Mouse (Mus musculus): ENCODE data around the gene Slit3. TPM values are rescaled to one million over a fixed set of nuclear protein-coding genes. Genes with fewer than 3 reads are reported as not detected.

Slit3 gene
- total and polyA plus RNA-seq, 2 experiments from 2014 or later: 5.6 to 15.0 TPM

- H3K4me2 ChIP-seq (ENCODE audit: low read depth): no peak overlapping the region
- H3K36me3 ChIP-seq (ENCODE audit: insufficient read depth): no peaks in the 10 kb centered on the region
- no peak for ATAC-seq
- H3K4me3 ChIP-seq (ENCODE audit: low read depth, low read length): no peak overlapping the region
- no peak for DNase-seq
- H3K27me3 ChIP-seq (ENCODE audit: insufficient read depth, low read length): no peaks in the 10 kb centered on the region
- 66% methylated on average over 4 of the region's 4 CpGs for WGBS
- no peak for TF ChIP-seq CTCF (IDR thresholded peaks at IDR 0.05; ENCODE audit: low read depth)
- H3K9me3 ChIP-seq (ENCODE audit: low read length): no peaks in the 10 kb centered on the region
- no peaks in the 10 kb centered on the region for H3K4me1 ChIP-seq (ENCODE audit: insufficient read depth)
- no peak overlapping the region for H3K9ac ChIP-seq
- no peak overlapping the region for H3K27ac ChIP-seq (ENCODE audit: low read depth, low read length)
Observed at GRCm38 (mm10) chr11:35607191-35607590, 486.2 kb downstream of the Slit3 start.

DNA sequence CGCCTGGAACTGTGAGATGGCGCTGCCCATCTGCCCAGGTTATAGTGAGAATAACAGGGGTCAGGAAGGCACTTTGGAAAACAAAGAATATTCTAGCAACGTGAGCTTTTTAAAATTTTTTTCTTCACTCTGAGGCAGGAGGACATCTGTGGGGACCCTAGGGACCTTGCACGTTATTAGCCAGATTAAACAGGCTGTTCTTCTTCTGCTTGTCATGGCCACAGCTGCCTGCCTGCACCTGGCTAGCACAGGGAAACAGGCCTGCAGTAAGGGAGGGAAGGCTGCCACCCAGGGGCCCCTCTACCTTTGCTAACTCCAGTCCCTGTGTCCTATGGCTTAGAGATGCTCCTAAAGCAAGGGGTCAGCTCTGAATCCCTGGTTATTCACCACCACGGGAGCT, 487.8 kb downstream of the Slit3 start:
- no peak overlapping the region for H3K4me3 ChIP-seq (ENCODE audit: low read depth, low read length)
- no peak overlapping the region for H3K9ac ChIP-seq
- no peak overlapping the region for H3K4me2 ChIP-seq (ENCODE audit: low read depth)
- H3K27me3 ChIP-seq (ENCODE audit: insufficient read depth, low read length): no peaks in the 10 kb centered on the region; the same call in 1 of the 2 replicates
- H3K9me3 ChIP-seq (ENCODE audit: low read length): no peaks in the 10 kb centered on the region
- whole genome bisulfite sequencing: 74% methylated on average over 5 of the region's 5 CpGs
- no peak overlapping the region for H3K27ac ChIP-seq (ENCODE audit: low read depth, low read length)
- H3K36me3 ChIP-seq (ENCODE audit: insufficient read depth): no peaks in the 10 kb centered on the region
- H3K4me1 ChIP-seq (ENCODE audit: insufficient read depth): no peaks in the 10 kb centered on the region
- DNase-seq (no peak), ATAC-seq (no peak)
- no peak for TF ChIP-seq CTCF (IDR thresholded peaks at IDR 0.05; ENCODE audit: low read depth)

DNA sequence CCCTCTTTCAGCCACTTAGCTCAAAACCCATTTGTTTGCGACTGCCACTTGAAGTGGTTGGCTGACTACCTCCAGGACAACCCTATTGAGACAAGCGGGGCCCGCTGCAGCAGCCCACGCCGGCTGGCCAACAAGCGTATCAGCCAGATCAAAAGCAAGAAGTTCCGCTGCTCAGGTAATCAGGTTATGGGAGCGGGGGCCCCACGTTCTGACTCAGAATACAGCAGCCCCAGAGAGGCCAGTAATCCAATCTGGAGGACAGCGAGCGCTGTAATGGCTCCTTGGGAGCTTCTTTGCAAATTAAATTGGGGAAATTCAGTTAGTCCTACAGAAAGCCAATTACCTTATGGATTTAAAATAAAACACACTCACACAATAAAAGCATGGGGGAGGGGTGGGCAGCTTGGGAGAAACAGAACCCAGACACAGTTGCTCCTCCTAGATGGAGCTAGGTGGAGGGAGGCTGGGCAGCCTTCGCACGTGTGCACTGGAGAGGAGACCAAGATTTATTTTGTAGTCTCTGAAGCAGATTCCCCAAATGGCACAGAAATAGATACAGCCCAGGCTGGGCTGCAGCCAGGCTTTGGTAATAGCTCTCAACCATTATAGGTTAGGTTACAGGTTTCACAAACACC, 491.4 kb downstream of the Slit3 start:
- Histone ChIP-seq H3K36me3 (ENCODE audit: insufficient read depth) (no peaks in the 10 kb centered on the region), H3K4me1 (ENCODE audit: insufficient read depth) (no peaks in the 10 kb centered on the region), H3K9ac (no peak overlapping the region), H3K4me2 (ENCODE audit: low read depth) (no peak overlapping the region), H3K27ac (ENCODE audit: low read depth, low read length) (no peak overlapping the region), H3K4me3 (ENCODE audit: low read depth, low read length) (no peak overlapping the region), H3K27me3 (ENCODE audit: insufficient read depth, low read length) (no peaks in the 10 kb centered on the region; the same call in 1 of the 2 replicates), H3K9me3 (ENCODE audit: low read length) (no peaks in the 10 kb centered on the region)
- no peak for TF ChIP-seq CTCF (IDR thresholded peaks at IDR 0.05; ENCODE audit: low read depth)
- WGBS: 37% methylated on average over 13 of the region's 13 CpGs
- no peak for DNase-seq
- no peak for ATAC-seq

DNA sequence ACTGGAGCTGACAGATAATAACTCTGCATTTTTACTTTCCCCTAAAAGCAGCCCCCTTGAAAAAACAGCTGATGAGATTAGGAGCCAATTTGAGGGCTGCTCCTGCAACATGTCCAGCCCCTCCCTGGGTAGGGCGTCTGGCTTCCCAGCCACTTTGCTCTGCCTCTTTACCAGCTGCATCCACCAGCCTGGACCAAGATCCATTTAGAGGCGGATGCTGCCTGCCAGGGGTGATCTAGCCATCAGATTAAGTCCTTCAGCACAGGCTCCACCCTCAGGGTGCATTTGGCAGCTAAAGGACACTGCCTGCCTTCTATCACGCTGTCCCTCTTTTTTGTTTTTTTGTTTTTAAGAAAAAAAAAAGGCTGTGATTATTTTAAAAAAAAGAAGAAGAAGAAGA, 493.5 kb downstream of the Slit3 start:
- ATAC-seq (no peak), DNase-seq (no peak)
- no peaks in the 10 kb centered on the region; the same call in 1 of the 2 replicates for H3K27me3 ChIP-seq (ENCODE audit: insufficient read depth, low read length)
- WGBS: 23% methylated on average over 3 of the region's 3 CpGs
- H3K4me1 ChIP-seq (ENCODE audit: insufficient read depth): no peaks in the 10 kb centered on the region
- no peak overlapping the region for H3K4me2 ChIP-seq (ENCODE audit: low read depth)
- no peak for TF ChIP-seq CTCF (IDR thresholded peaks at IDR 0.05; ENCODE audit: low read depth)
- no peaks in the 10 kb centered on the region for H3K9me3 ChIP-seq (ENCODE audit: low read length)
- no peaks in the 10 kb centered on the region for H3K36me3 ChIP-seq (ENCODE audit: insufficient read depth)
- H3K27ac ChIP-seq (ENCODE audit: low read depth, low read length): no peak overlapping the region
- no peak overlapping the region for H3K9ac ChIP-seq
- H3K4me3 ChIP-seq (ENCODE audit: low read depth, low read length): no peak overlapping the region

DNA sequence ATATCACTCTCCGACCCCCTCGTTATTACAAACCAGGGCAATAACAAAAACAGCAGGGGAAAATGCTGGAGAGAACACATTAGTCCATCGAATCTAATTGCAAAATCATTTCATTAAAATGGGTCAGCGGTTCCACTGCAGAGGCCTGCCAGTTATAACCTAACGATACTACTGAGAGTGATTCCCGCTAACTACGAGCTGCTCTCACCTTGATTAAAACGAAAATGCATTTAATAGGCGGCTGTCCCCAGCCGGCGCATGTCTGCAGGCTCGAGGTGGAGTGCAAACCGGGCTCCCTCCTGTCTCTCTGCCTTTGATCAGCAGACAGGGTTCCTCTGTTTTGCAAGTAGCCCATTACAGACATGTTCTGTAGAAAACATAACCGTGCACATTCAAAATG, 498.4 kb downstream of the Slit3 start:
- no peak for DNase-seq
- 57% methylated on average over 14 of the region's 14 CpGs for WGBS
- no peaks in the 10 kb centered on the region for H3K27me3 ChIP-seq (ENCODE audit: insufficient read depth, low read length)
- H3K27ac ChIP-seq (ENCODE audit: low read depth, low read length): no peak overlapping the region
- no peak overlapping the region for H3K4me3 ChIP-seq (ENCODE audit: low read depth, low read length)
- H3K36me3 ChIP-seq (ENCODE audit: insufficient read depth): no peaks in the 10 kb centered on the region
- H3K4me2 ChIP-seq (ENCODE audit: low read depth): no peak overlapping the region
- ATAC-seq: no peak
- no peaks in the 10 kb centered on the region for H3K4me1 ChIP-seq (ENCODE audit: insufficient read depth)
- no peak overlapping the region for H3K9ac ChIP-seq
- no peaks in the 10 kb centered on the region for H3K9me3 ChIP-seq (ENCODE audit: low read length)
- no peak for TF ChIP-seq CTCF (IDR thresholded peaks at IDR 0.05; ENCODE audit: low read depth)

DNA sequence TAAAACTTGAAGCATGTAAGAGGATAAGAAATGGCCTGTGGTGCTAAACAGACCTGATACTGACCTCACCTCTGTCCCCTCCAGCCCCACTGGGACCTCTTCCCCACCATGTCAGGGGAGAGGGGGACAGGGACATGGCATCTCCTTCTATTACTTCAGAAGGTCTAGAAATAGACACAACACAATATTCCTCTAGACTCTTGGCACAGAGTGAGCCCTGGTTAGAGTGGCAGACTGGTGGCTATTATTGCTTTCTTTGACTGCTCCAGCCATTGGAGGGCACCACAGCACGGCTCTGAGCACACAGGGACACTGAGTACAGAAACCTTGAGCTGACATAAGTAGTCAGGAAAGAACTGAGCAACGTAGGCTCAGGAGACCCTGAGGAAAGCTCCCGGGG, 501.7 kb downstream of the Slit3 start:
- Histone ChIP-seq H3K4me2 (ENCODE audit: low read depth) (no peak overlapping the region), H3K4me3 (ENCODE audit: low read depth, low read length) (no peak overlapping the region), H3K36me3 (ENCODE audit: insufficient read depth) (no peaks in the 10 kb centered on the region), H3K9ac (no peak overlapping the region), H3K4me1 (ENCODE audit: insufficient read depth) (no peaks in the 10 kb centered on the region), H3K27ac (ENCODE audit: low read depth, low read length) (no peak overlapping the region), H3K9me3 (ENCODE audit: low read length) (no peaks in the 10 kb centered on the region), H3K27me3 (ENCODE audit: insufficient read depth, low read length) (no peaks in the 10 kb centered on the region)
- DNase-seq: no peak
- no peak for TF ChIP-seq CTCF (IDR thresholded peaks at IDR 0.05; ENCODE audit: low read depth)
- no peak for ATAC-seq
- WGBS: 80% methylated on average over 3 of the region's 3 CpGs

- peak; percentile 75 for ATAC-seq
- H3K27me3 ChIP-seq (ENCODE audit: insufficient read depth, low read length): no peaks in the 10 kb centered on the region
- no peak for TF ChIP-seq CTCF (IDR thresholded peaks at IDR 0.05; ENCODE audit: low read depth)
- H3K36me3 ChIP-seq (ENCODE audit: insufficient read depth): no peaks in the 10 kb centered on the region
- H3K4me1 ChIP-seq (ENCODE audit: insufficient read depth): no peaks in the 10 kb centered on the region
- H3K9ac ChIP-seq: no peak overlapping the region
- H3K4me3 ChIP-seq (ENCODE audit: low read depth, low read length): no peak overlapping the region
- DNase-seq: no peak
- H3K4me2 ChIP-seq (ENCODE audit: low read depth): no peak overlapping the region
- no peaks in the 10 kb centered on the region for H3K9me3 ChIP-seq (ENCODE audit: low read length)
- 61% methylated on average over 21 of the region's 21 CpGs for WGBS
- no peak overlapping the region for H3K27ac ChIP-seq (ENCODE audit: low read depth, low read length)
Observed at GRCm38 (mm10) chr11:35624515-35625270, 503.7 kb downstream of the Slit3 start.

Data from forebrain, postnatal 0 days (tissue).